Mouse (Mus musculus) embryonic stem cell, embryonic (primary cell): ENCODE results near the gene Csf2rb.

ENCODE experiments used
- CTCF ChIA-PET, 4 experiments: fragments of 300-600 bp in 2 of 4; fragments of 350-600 bp in 2 of 4; sonication (Branson Sonifier 250); formaldehyde crosslinking; loops; one replicate each; lab custom pipeline; 2022; ENCODE audit warnings: inconsistent platforms in 2 of 4; lab: Charles Lee
- POLR2A ChIA-PET, 4 experiments: fragments of 300-600 bp in 2 of 4; fragments of 350-600 bp in 2 of 4; sonication (Branson Sonifier 250); formaldehyde crosslinking; loops; one replicate each; lab custom pipeline; 2022; ENCODE audit warnings: antibody characterized with exemption in 4 of 4, inconsistent platforms in 1 of 4; lab: Charles Lee

Csf2rb gene

GRCm38 (mm10) chr15:78401345-78401744 is 75.8 kb downstream of the Csf2rb start:
- POLR2A ChIA-PET, result interaction anchor here in 2 of 4 experiments (0.6 to 1.7 kb wide), 3 partner anchors 9 to 132 kb away, joined by 3 to 6 read pairs (median 4); no protein-coding TSS in a partner anchor

GRCm38 (mm10) chr15:78401921-78402320 is 76.4 kb downstream of the Csf2rb start:
- ChIA-PET POLR2A (interaction anchor here in 2 of 4 experiments (0.6 to 1.3 kb wide), 4 partner anchors 10 to 581 kb away, joined by 3 to 4 read pairs (median 3); no protein-coding TSS in a partner anchor), CTCF (interaction anchor here in 2 of 4 experiments (1.0 to 1.5 kb wide), 2 partner anchors 21 to 22 kb away, joined by 3 to 4 read pairs; no protein-coding TSS in a partner anchor)

More at GRCm38 (mm10) chr15:78401345-78401744, 75.8 kb downstream of the Csf2rb start:
- CTCF ChIA-PET, result interaction anchor here in 1 of 4 experiments (1.5 kb wide), 1 partner anchor 23 kb away, joined by 4 read pairs; no protein-coding TSS in a partner anchor

GRCm38 (mm10) chr15:78402423-78402822 is 76.9 kb downstream of the Csf2rb start:
- ChIA-PET CTCF (interaction anchor here in 2 of 4 experiments (1.0 to 1.5 kb wide), 2 partner anchors 20 to 22 kb away, joined by 3 to 4 read pairs; no protein-coding TSS in a partner anchor), POLR2A (interaction anchor here in 2 of 4 experiments (0.6 to 1.3 kb wide), 4 partner anchors 9 to 580 kb away, joined by 3 to 4 read pairs (median 3); no protein-coding TSS in a partner anchor)

DNA sequence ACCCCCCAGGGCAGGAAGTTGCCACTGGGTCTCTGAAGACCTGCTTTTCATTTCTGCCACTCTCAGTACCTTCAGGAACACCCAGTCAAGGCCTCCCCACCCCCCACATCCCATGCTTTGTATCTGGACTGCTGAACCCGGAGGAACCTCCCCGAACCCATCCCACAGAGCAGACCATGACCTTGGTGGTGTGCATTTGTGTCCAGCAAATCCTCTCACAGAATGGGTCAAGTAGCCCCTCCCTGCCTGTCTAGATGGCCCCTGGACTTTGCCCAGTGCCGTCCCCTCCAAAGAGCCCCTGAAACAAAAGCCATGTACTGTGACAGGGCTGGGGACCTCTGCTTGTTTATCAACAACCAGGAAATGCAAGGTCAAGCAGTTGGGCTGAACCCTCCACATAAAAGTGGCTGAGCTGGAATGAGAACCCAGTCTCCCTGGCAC is 77.8 kb downstream of the Csf2rb start:
- ChIA-PET POLR2A (interaction anchor here in 1 of 4 experiments (1.2 to 1.3 kb wide), 2 partner anchors 22 to 33 kb away, joined by 3 read pairs; no protein-coding TSS in a partner anchor), CTCF (no interaction called here)
